Mouse (Mus musculus) liver, embryonic 14.5 days (tissue): ENCODE results near the gene Dclre1b. TPM values are rescaled to one million over a fixed set of nuclear protein-coding genes. Genes with fewer than 3 reads are reported as not detected.
"Not testable (repeated sequence)": the region's sequence is repeated elsewhere in the genome, so short reads cannot be mapped to it uniquely, and the experiment has no call there.

ENCODE experiments used
- ATAC-seq: fragments of 200-750 bp; cut with Nextera tagmentation; 2 replicates; pipeline ENCODE4 v1.8.0; 2017; ENCODE audit warnings: moderate number of reproducible peaks, mild to moderate bottlenecking, moderate library complexity; ENCODE audit not compliant: insufficient read depth
- DNase-seq, 3 experiments: peaks; one replicate each; pipeline ENCODE4 v3.0.0-alpha.2; 2012 to 2013; ENCODE audit warnings: low read depth in 3 of 3, low spot score in 3 of 3
- H3K27ac ChIP-seq: fragments of 300-500 bp; sonication (generic); 2 replicates; pipeline ENCODE4 v1.5.1; 2014; ENCODE audit warnings: moderate library complexity, mild to moderate bottlenecking, control low read depth, inconsistent platforms
- H3K27me3 ChIP-seq: fragments of 300-500 bp; sonication (generic); 2 replicates; pipeline ENCODE4 v1.6.1; 2014; ENCODE audit warnings: mild to moderate bottlenecking, low read length, moderate library complexity; ENCODE audit not compliant: control insufficient read depth, insufficient read depth
- H3K36me3 ChIP-seq: fragments of 300-500 bp; sonication (generic); replicated peaks from 2 replicates; pipeline ENCODE4 v1.6.1; 2014; ENCODE audit warnings: low read depth; ENCODE audit not compliant: control insufficient read depth, insufficient read depth
- H3K4me1 ChIP-seq, 2 experiments: fragments of 200-500 bp in 1 of 2; fragments of 300-500 bp in 1 of 2; sonication (generic) in 1 of 2; replicated peaks; 2 replicates each; pipeline ENCODE4 v1.6.1; 2012 to 2014; ENCODE audit warnings: antibody characterized with exemption in 1 of 2, inconsistent platforms in 1 of 2, low read length in 1 of 2; ENCODE audit not compliant: control insufficient read depth in 2 of 2, insufficient read depth in 2 of 2
- H3K4me2 ChIP-seq: fragments of 300-500 bp; sonication (generic); 2 replicates; pipeline ENCODE4 v1.6.1; 2014; ENCODE audit warnings: low read depth, mild to moderate bottlenecking, control low read depth, moderate library complexity
- H3K4me3 ChIP-seq, 2 experiments: fragments of 200-500 bp in 1 of 2; fragments of 300-500 bp in 1 of 2; sonication (generic) in 1 of 2; 2 replicates each; pipeline ENCODE4 v1.5.1; 2012 to 2014; ENCODE audit warnings: low read depth in 2 of 2, low read length in 2 of 2, mild to moderate bottlenecking in 2 of 2, control low read depth in 1 of 2, inconsistent platforms in 1 of 2, moderate library complexity in 1 of 2; ENCODE audit not compliant: insufficient read depth in 1 of 2
- H3K9ac ChIP-seq: fragments of 300-500 bp; sonication (generic); replicated peaks from 2 replicates; pipeline ENCODE4 v1.6.1; 2014; ENCODE audit warnings: mild to moderate bottlenecking, control low read depth, moderate library complexity
- H3K9me3 ChIP-seq: fragments of 300-500 bp; sonication (generic); 2 replicates; pipeline ENCODE4 v1.6.1; 2016; ENCODE audit warnings: low read length, mixed read lengths; ENCODE audit not compliant: control insufficient read depth
- CTCF ChIP-seq: IDR thresholded peaks from 2 replicates; pipeline ENCODE4 v1.5.1; 2016; ENCODE audit warnings: antibody characterized with exemption, low read depth, control low read depth
- EP300 ChIP-seq: IDR thresholded peaks from 2 replicates; pipeline ENCODE4 v1.6.1; 2016; ENCODE audit warnings: antibody characterized with exemption, low read depth
- WGBS: fragments of 180-500 bp; shearing (Covaris S2); extraction: QIAGEN DNeasy Blood & Tissue Kit; methylation state at CpG from one replicate; pipeline ENCODE4 v1.1.7; 2014; ENCODE audit not compliant: insufficient replicate concordance; 5-methylcytosine and 5-hydroxymethylcytosine counted together
- polyA plus RNA-seq, 2 experiments: library from polyadenylated mRNA; depleted of rRNA in 1 of 2; stranded (reverse) in 1 of 2; unstranded in 1 of 2; fragments of >200 nt; fragmentation: Nextera tagmentation in 1 of 2; extraction: Ambion mirVana in 1 of 2; gene quantifications; 2 replicates each; pipeline versions ENCODE4 v1.2.1 to v1.2.3; 2012 to 2014

Gene Dclre1b
- polyA plus RNA-seq, 2 experiments, result 9.7 to 27.4 TPM

DNA sequence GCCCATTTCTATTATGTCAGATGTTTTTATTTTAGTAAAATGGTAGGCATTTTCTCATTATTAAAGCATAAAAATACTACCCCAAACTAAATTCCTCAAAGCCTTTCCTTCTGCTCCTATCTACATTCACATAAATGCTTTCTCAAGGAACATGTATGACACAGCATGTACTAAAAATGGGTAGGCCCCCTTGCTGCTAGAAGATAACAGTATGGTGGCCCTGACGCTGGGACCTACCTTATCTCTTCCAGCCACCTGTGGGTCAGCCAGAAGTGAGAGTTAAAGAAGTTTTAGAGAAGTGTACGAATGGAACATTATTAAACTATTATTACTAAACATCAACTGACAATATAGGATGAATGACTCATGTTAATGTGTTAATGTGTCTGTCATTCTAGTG lies 9.7 kb downstream of the Dclre1b start:
- TF ChIP-seq EP300 (peak; percentile 100), CTCF (no peak)
- peak; percentile 91 for ATAC-seq
- H3K27ac ChIP-seq, result peak overlapping the region; percentile 99
- peaks cover 31% of the 10 kb centered on the region for H3K36me3 ChIP-seq
- 15% methylated on average over 2 of the region's 2 CpGs for WGBS
- peaks cover 61 to 68% of the 10 kb centered on the region in 2 experiments for H3K4me1 ChIP-seq
- H3K9ac ChIP-seq, result peak overlapping the region; percentile 53
- H3K27me3 ChIP-seq, result no peaks in the 10 kb centered on the region
- no peak overlapping the region for H3K4me3 ChIP-seq
- H3K9me3 ChIP-seq, result no peaks in the 10 kb centered on the region
- peak; percentile 92 to 95 (median 94) for DNase-seq
- H3K4me2 ChIP-seq, result peak overlapping the region; percentile 61

DNA sequence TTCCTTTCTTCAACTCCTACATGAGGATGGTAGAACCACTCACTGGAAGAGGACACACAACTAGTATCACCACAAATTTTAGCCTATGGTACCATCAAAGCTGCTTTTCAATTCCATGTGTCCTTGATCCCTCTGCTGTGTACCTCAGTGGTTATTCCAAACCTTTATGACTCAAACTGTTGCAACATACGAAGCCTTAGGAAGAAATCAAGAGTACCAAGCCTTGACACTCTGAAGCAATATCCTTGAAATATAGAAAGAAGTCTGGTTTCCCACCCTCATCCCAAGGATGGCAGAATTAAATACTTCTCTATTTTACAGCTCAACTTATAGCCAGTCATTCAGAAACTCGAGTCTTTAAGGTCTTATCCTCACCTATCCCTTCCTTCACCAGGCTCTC lies 12.9 kb downstream of the Dclre1b start:
- DNase-seq (no peak), ATAC-seq (no peak)
- H3K4me2 ChIP-seq, result no peak overlapping the region
- no peak overlapping the region for H3K9ac ChIP-seq
- 0 out of 2 replicates have a peak overlapping the region, but pooled peaks have one; percentile 25 for H3K27ac ChIP-seq
- H3K4me3 ChIP-seq, result no peak overlapping the region
- peaks cover 6% of the 10 kb centered on the region for H3K36me3 ChIP-seq
- TF ChIP-seq CTCF (no peak), EP300 (no peak)
- WGBS, result 51% methylated on average over 2 of the region's 2 CpGs
- peaks cover 61 to 71% of the 10 kb centered on the region in 2 experiments for H3K4me1 ChIP-seq
- H3K27me3 ChIP-seq, result no peaks in the 10 kb centered on the region
- no peaks in the 10 kb centered on the region for H3K9me3 ChIP-seq

DNA sequence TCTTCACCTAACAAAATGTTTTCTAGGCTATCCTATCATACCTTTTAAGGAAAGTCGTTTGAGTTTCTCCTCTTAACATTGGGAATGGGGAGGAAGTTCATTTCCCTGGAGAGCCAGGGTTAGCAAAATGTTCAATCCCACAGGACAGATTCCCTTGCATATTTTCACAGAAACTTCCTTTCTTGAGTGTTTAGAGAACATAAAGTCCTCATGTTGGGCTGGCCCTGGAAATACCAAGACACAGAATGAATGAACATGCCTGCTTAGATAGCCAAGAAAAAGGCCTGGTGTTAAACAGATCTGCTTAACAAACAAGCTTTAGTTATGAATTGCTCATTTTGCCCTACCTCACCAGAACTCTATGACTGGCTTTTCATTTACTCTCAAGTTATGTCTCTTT lies 16.7 kb downstream of the Dclre1b start:
- peaks cover 42 to 55% of the 10 kb centered on the region in 2 experiments for H3K4me1 ChIP-seq
- H3K4me3 ChIP-seq, result no peak overlapping the region
- H3K9me3 ChIP-seq, result no peaks in the 10 kb centered on the region
- H3K36me3 ChIP-seq, result no peaks in the 10 kb centered on the region; the same call in 1 of the 2 replicates
- WGBS, result 77% methylated on average over 1 of the region's 1 CpGs
- no peaks in the 10 kb centered on the region for H3K27me3 ChIP-seq
- TF ChIP-seq EP300 (no peak), CTCF (no peak)
- H3K27ac ChIP-seq, result peak overlapping the region; percentile 95
- H3K9ac ChIP-seq, result peak overlapping the region; percentile 28; the same call in 1 of the 2 replicates
- DNase-seq, result no peak
- ATAC-seq, result no peak
- peak overlapping the region; percentile 88 for H3K4me2 ChIP-seq

DNA sequence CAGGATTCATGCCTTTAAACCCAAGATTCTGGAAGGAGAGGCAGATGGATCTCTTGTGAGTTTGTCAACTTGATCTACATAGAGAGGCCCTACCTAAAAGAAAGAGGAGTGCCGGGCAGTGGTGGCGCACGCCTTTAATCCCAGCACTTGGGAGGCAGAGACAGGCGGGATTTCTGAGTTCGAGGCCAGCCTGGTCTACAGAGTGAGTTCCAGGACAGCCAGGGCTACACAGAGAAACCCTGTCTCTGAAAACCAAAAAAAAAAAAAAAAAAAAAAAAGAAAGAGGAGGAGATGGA lies 17.2 kb downstream of the Dclre1b start:
- not testable (repeated sequence) for H3K36me3 ChIP-seq, H3K9me3 ChIP-seq, H3K27me3 ChIP-seq, DNase-seq, ATAC-seq
- H3K4me2 ChIP-seq, result peak overlapping the region; percentile 88
- peak overlapping the region; percentile 96 for H3K9ac ChIP-seq
- peak overlapping the region; percentile 95 for H3K27ac ChIP-seq
- peak overlapping the region in 1 of 2 experiments; percentile 90; a peak in 3 of 4 replicates for H3K4me3 ChIP-seq
- peaks cover 44 to 59% of the 10 kb centered on the region in 2 experiments for H3K4me1 ChIP-seq
- WGBS, result 54% methylated on average over 5 of the region's 5 CpGs

DNA sequence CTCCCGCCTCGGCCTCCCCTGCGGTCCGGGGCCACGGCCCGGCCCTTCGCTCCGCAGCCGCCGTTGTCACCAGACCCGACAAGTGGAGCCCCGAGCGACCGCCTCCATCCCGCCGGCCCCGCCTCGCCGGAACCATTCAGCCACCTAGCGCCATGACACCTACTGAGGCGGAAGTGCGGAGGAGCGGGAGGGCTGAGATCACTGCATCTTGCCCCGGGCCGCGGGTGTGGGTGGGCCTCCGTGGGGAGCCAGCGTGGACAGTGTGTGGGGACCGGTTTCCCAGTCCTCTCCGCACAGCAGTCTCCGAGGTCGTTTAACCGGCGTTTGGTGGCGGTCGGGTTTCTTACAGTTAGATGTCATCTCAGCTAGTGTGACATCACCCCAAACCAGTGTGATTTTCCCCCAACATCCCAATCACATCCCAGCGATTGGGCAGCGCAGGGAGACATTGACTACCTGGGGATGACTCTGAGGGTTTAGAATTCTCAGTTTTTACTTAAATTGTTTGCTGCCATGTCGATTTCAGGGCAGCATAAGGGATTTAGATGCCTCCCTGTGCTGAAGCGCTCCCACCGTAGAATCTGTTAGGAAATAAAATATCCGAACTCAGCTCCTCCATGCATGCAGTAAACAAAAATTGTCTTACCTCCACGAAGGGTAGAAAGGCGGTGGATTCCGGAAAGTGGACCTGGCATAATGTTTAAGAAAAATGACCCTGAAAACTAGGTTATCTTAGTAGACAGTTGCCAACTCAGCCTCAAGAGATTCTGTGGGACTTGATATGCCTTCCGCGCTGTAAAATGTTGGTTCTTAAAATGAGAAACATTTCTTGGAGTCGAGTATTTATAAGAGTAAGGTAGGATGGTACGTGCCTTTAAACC lies 17.8 kb downstream of the Dclre1b start, which contains the start of gene Hipk1:
Gene Hipk1 (minus strand): TSS at position 334 of the 881 bp plus-strand sequence.
- H3K27me3 ChIP-seq, result no peaks in the 10 kb centered on the region
- peak within 1 kb of the TSS; percentile 89 for H3K4me2 ChIP-seq
- TF ChIP-seq EP300, result peak; percentile 50
- no peak; the same call in 1 of the 2 replicates for TF ChIP-seq CTCF
- H3K36me3 ChIP-seq, result peaks cover 2% of the 10 kb centered on the region; the same call in 1 of the 2 replicates
- peak within 1 kb of the TSS; percentile 95 for H3K27ac ChIP-seq
- H3K9me3 ChIP-seq, result no peaks in the 10 kb centered on the region
- ATAC-seq (peak; percentile 93), DNase-seq (peak; percentile 85 to 86 (median 86))
- H3K4me3 ChIP-seq, result peak within 1 kb of the TSS; percentile 82 to 90
- H3K9ac ChIP-seq, result peak within 1 kb of the TSS; percentile 96
- WGBS, result 6% methylated on average over 49 of the region's 49 CpGs
- H3K4me1 ChIP-seq, result peaks cover 42 to 54% of the 10 kb centered on the region in 2 experiments
